Mouse (Mus musculus): ENCODE measurements around the gene Ppp2r2c.

The Ppp2r2c gene

DNA sequence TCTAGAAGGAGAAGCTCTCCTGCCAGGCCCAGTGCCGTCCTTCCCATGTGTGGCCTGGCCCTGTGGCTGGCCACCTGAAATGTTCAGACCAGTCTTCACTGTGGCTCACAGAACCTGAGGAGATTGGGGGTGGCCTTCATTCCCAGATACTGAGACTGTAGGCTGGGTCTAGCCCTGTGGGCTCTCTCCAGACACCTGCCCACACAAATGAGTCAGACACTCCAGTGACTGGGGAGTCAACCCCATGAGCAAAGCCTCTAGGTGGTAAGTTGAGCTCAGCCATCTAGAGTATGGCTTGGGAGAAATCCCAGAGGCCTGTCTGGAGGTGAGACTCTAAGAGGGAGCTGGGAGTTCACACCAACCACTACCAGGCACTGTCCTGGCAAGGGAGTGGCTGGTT lies 53.6 kb downstream of the Ppp2r2c start:
- ChIA-PET POLR2A (interaction anchor here in 3 of 4 experiments (0.8 to 1.1 kb wide), 4 partner anchors 11 to 65 kb away, joined by 3 to 4 read pairs (median 3); no protein-coding TSS in a partner anchor), CTCF (interaction anchor here (0.7 to 6.5 kb wide), 9 partner anchors 10 to 101 kb away, joined by 3 to 47 read pairs (median 3); partner anchors contain the start of gene Man2b2 (in 1 of the 4))

GRCm38 (mm10) chr5:36922811-36923210 lies 54.5 kb downstream of the Ppp2r2c start:
- ChIA-PET POLR2A (interaction anchor here in 2 of 4 experiments (0.9 to 1.5 kb wide), 2 partner anchors 14 to 53 kb away, joined by 3 to 4 read pairs; no protein-coding TSS in a partner anchor), CTCF (interaction anchor here in 3 of 4 experiments (0.6 to 6.5 kb wide), 5 partner anchors 9 to 102 kb away, joined by 3 to 36 read pairs (median 4); no protein-coding TSS in a partner anchor)

GRCm38 (mm10) chr5:36923826-36924700 lies 55.8 kb downstream of the Ppp2r2c start:
- ChIA-PET CTCF (interaction anchor here (0.7 to 1.9 kb wide), 8 partner anchors 12 to 103 kb away, joined by 3 to 6 read pairs (median 4); partner anchors contain the start of gene Man2b2 (in 2 of the 4)), POLR2A (interaction anchor here in 2 of 4 experiments (0.8 to 1.5 kb wide), 4 partner anchors 13 to 55 kb away, joined by 3 to 4 read pairs (median 3); no protein-coding TSS in a partner anchor)

DNA sequence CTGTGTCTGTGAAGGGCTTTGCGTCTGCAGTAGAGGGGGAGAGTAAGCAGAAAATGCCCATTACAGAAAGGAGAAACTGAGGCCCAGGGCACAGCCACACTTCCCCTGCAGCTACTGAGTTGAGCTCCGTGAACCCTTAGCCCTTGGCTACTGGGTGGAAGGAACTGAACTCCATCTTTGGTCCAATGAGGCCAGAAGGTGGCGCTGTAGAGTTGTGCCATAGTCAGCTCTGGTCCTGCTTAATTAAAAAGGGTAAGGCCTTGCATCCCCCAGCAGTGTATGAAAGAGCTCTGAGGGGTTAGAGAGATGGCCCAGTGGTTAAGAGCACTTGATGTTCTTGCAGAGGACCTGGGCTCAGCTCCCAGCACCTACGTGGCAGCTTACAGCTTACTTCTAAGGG lies 60.4 kb downstream of the Ppp2r2c start:
- POLR2A ChIA-PET: interaction anchor here in 3 of 4 experiments (0.6 to 2.0 kb wide), 11 partner anchors 10 to 604 kb away, joined by 3 to 8 read pairs (median 3); partner anchors contain the start of gene Man2b2 (in 1 of the 3)
- CTCF ChIA-PET: interaction anchor here (0.5 to 5.9 kb wide), 79 partner anchors 8 to 585 kb away, joined by 3 to 71 read pairs (median 4); partner anchors contain the start of genes Man2b2 (in 3 of the 4) and Wfs1 (in 2 of the 4)

- CTCF ChIA-PET: interaction anchor here (0.5 to 5.9 kb wide), 64 partner anchors 8 to 1005 kb away, joined by 3 to 71 read pairs (median 4); partner anchors contain the start of genes Man2b2 (in 2 of the 4) and Wfs1 (in 2 of the 4)
- POLR2A ChIA-PET: interaction anchor here in 2 of 4 experiments (1.0 to 2.0 kb wide), 7 partner anchors 11 to 192 kb away, joined by 3 to 5 read pairs (median 3); partner anchors contain the start of gene Man2b2 (in 1 of the 2)
These were observed 61.1 kb downstream of the Ppp2r2c start for GRCm38 (mm10) chr5:36929376-36929775.

GRCm38 (mm10) chr5:36933383-36933782 lies 65.1 kb downstream of the Ppp2r2c start:
- CTCF ChIA-PET: interaction anchor here (0.6 to 4.3 kb wide), 17 partner anchors 12 to 1205 kb away, joined by 3 to 39 read pairs (median 4); partner anchors contain the start of gene Man2b2 (in 1 of the 4)
- POLR2A ChIA-PET: interaction anchor here (0.6 to 2.2 kb wide), 15 partner anchors 10 to 1376 kb away, joined by 3 to 10 read pairs (median 4); partner anchors contain the start of genes Man2b2 (in 2 of the 4), Ppp2r2c (in 1 of the 4) and Wfs1 (in 1 of the 4)

DNA sequence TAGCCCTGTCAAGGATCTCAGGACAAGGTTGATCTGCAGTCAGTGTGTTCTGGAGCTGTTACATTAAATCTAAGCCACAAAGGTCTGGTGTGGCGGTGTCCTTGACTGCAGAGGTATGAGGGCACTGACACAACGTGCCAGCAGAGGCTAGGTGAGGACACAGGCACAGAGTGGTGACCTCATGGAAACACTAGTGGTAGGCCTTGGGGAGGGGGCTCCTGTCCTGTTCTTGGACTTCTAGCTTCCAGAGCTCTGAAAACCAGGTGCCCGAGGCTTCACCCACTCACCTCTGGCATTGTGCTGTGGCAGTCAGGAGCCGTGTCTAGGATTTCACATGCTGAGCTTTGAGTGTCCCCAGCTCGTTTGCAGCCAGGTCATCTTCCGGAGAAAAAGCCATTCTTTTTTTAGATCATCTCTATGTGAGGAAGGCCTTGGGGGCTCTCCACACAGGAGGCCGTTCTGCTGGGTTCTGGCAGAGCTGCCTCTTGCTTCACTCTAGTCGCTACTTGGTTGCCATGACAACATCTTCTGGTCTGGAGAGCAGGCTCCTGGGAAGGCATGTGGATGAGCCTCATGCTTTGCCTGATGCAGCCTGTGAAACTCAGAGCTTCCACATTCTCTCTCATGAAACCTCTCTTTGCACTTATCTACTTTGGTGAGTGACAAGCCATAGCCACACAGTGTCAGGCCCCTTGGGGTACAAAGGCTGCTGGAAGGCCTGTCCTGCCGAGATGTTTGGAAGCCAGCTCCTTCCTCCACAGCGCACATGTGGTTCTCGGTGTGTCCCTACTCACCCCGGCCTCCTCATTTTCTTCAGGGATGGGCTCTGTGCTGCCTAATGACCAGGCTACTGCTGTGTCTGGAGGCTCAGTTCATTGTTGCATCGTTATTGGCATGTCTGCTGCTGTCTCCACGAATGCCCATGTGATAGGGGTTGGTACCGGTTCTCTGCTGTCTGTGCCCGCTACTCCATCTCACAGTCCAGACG lies 67.5 kb downstream of the Ppp2r2c start:
- ChIA-PET POLR2A (interaction anchor here in 3 of 4 experiments (0.8 to 1.4 kb wide), 8 partner anchors 9 to 33 kb away, joined by 3 to 7 read pairs (median 3); no protein-coding TSS in a partner anchor), CTCF (interaction anchor here (1.1 to 4.3 kb wide), 10 partner anchors 7 to 227 kb away, joined by 3 to 39 read pairs (median 4); no protein-coding TSS in a partner anchor)

GRCm38 (mm10) chr5:36936548-36936947 lies 68.2 kb downstream of the Ppp2r2c start:
- CTCF ChIA-PET: interaction anchor here in 3 of 4 experiments (1.1 to 4.3 kb wide), 9 partner anchors 8 to 226 kb away, joined by 3 to 39 read pairs (median 5); no protein-coding TSS in a partner anchor
- POLR2A ChIA-PET: interaction anchor here in 3 of 4 experiments (0.8 to 1.4 kb wide), 6 partner anchors 8 to 25 kb away, joined by 3 to 7 read pairs (median 4); no protein-coding TSS in a partner anchor

- ChIA-PET POLR2A (interaction anchor here in 1 of 4 experiments (1.3 to 2.0 kb wide), 2 partner anchors 10 to 53 kb away, joined by 8 read pairs; no protein-coding TSS in a partner anchor), CTCF (interaction anchor here in 2 of 4 experiments (1.1 to 1.8 kb wide), 3 partner anchors 9 to 10 kb away, joined by 3 to 7 read pairs (median 7); no protein-coding TSS in a partner anchor)
These were observed 69.7 kb downstream of the Ppp2r2c start for GRCm38 (mm10) chr5:36938021-36938420.

GRCm38 (mm10) chr5:36938991-36939390 lies 70.7 kb downstream of the Ppp2r2c start:
- ChIA-PET CTCF (interaction anchor here (0.6 to 1.6 kb wide), 6 partner anchors 10 to 63 kb away, joined by 3 to 7 read pairs (median 3); no protein-coding TSS in a partner anchor), POLR2A (interaction anchor here in 3 of 4 experiments (0.7 to 2.0 kb wide), 7 partner anchors 9 to 142 kb away, joined by 3 to 8 read pairs (median 4); no protein-coding TSS in a partner anchor)

DNA sequence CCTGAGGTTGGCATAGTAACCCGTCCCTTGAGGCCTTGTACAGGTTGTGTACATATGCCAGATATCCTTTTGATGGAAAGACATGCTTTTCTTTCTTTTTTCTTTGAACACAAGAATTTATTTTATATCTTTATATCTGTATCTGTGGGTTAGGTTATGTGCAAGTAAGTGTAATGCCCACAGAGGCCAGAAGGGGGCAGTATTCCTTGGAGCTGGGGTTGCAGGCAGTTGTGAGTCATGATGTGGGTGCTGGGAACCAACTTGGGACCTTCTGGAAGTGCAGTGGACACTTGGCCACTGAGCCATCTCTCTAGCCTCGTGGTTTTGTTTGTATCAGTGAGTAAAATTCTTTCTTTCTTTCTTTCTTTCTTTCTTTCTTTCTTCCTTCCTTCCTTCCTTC lies 74.1 kb downstream of the Ppp2r2c start:
- ChIA-PET CTCF (interaction anchor here (0.5 to 9.1 kb wide), 11 partner anchors 13 to 220 kb away, joined by 3 to 71 read pairs (median 3); partner anchors contain the start of gene Man2b2 (in 1 of the 4)), POLR2A (no interaction called here)

- ChIA-PET POLR2A (interaction anchor here in 2 of 4 experiments (1.1 to 2.6 kb wide), 7 partner anchors 9 to 217 kb away, joined by 3 to 10 read pairs (median 4); no protein-coding TSS in a partner anchor), CTCF (interaction anchor here in 3 of 4 experiments (0.6 to 9.1 kb wide), 20 partner anchors 10 to 261 kb away, joined by 3 to 115 read pairs (median 8); partner anchors contain the start of gene Man2b2 (in 3 of the 3))
These were observed 76.2 kb downstream of the Ppp2r2c start for GRCm38 (mm10) chr5:36944552-36944951.

- ChIA-PET POLR2A (interaction anchor here (0.7 to 2.6 kb wide), 23 partner anchors 9 to 218 kb away, joined by 3 to 10 read pairs (median 4); partner anchors contain the start of gene Man2b2 (in 1 of the 4)), CTCF (interaction anchor here (0.5 to 9.1 kb wide), 45 partner anchors 9 to 363 kb away, joined by 3 to 115 read pairs (median 7); partner anchors contain the start of genes Man2b2 (in 3 of the 4), Crmp1 (in 1 of the 4) and Wfs1 (in 1 of the 4))
These were observed 76.9 kb downstream of the Ppp2r2c start for GRCm38 (mm10) chr5:36945102-36945701.

DNA sequence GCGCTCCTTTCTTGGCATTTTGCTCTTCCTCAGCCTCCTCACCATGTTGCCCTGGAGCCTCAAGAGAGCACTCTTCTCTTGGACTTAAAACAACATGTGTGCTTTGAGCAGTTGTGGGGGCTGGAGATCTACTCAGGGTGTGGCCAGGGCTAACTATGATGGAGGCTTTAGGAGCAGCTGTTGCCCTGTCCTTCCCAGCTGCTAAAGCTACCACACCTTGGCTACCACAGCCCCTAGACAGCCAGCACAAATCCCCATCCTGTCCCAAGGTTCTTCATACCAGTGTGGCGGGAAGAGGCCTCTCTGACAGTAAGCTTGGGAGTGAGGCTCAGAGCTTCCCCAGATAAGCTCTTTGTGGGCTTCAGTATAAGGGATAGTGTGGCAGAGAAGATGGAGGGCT lies 77.4 kb downstream of the Ppp2r2c start:
- POLR2A ChIA-PET: interaction anchor here (0.7 to 2.6 kb wide), 28 partner anchors 9 to 364 kb away, joined by 3 to 10 read pairs (median 4); partner anchors contain the start of gene Man2b2 (in 3 of the 4)
- CTCF ChIA-PET: interaction anchor here (0.5 to 9.1 kb wide), 74 partner anchors 10 to 759 kb away, joined by 3 to 115 read pairs (median 5); partner anchors contain the start of genes Man2b2 (in 3 of the 4), Crmp1 (in 1 of the 4) and Wfs1 (in 1 of the 4)

DNA sequence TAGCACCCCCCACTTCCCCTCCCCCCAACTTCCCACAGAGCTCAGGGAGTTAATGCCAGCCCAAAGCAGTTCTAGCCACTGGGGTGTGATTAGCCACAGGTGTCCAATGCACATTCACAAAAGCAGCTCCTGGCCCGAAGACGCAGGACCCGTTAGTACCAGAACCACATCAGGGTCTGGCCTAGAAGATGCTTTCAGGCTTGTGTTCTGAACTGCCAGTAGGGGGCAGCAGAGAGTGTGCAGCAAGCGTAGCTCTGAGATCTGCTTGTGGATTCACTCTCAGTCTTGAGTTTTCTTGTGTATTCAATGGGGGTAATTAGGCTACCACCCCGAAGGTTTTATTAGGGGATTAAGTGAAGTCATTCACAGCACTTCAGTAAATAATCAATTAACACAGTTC lies 78.1 kb downstream of the Ppp2r2c start:
- POLR2A ChIA-PET: interaction anchor here (0.5 to 2.6 kb wide), 37 partner anchors 10 to 988 kb away, joined by 3 to 10 read pairs (median 4); partner anchors contain the start of gene Man2b2 (in 3 of the 4)
- CTCF ChIA-PET: interaction anchor here (0.6 to 9.1 kb wide), 138 partner anchors 8 to 1252 kb away, joined by 3 to 115 read pairs (median 4); partner anchors contain the start of genes Man2b2 (in 4 of the 4), Wfs1 (in 2 of the 4), Crmp1 (in 1 of the 4) and Grpel1 (in 1 of the 4)
